Mouse (Mus musculus) subcutaneous adipose tissue, adult 2 months (tissue): Measurements from ENCODE around the gene Chchd5. TPM values are rescaled to one million over a fixed set of nuclear protein-coding genes. Genes with fewer than 3 reads are reported as not detected.

Source experiments
- polyA plus RNA-seq: library from polyadenylated mRNA; depleted of rRNA; stranded (reverse); fragments of >200 nt; gene quantifications from 2 replicates; pipeline ENCODE4 v1.2.3, GENCODE M21; 2012; ENCODE audit warnings: low replicate concordance; rRNA removed

The Chchd5 gene
- polyA plus RNA-seq: 29.6 and 30.6 TPM in 2 replicates

GRCm38 (mm10) chr2:129129412-129129929, at the start of gene Chchd5:
TSS of gene Chchd5 (plus strand) at chr2:129129700.

GRCm38 (mm10) chr2:129100784-129101310, 28.7 kb upstream of the Chchd5 start, which contains the start of gene Polr1b:
TSS of gene Polr1b (plus strand) at chr2:129100995.

Other genes starting within 250 kb of the Chchd5 start
- gene Zc3h8, start 185.6 kb upstream of the Chchd5 start, polyA plus RNA-seq: 1.8 and 2.0 TPM in 2 replicates
- 1.0 and 1.6 TPM in 2 replicates for gene Zc3h6, start 162.3 kb upstream of the Chchd5 start, polyA plus RNA-seq
- 3.7 and 5.5 TPM in 2 replicates for gene Gm10762, start 162.0 kb upstream of the Chchd5 start, polyA plus RNA-seq
- 0.08 and 0.09 TPM in 2 replicates for gene Vinac1, start 81.5 kb upstream of the Chchd5 start, polyA plus RNA-seq
- 7.8 and 12.2 TPM in 2 replicates for gene Ttl, start 63.8 kb upstream of the Chchd5 start, polyA plus RNA-seq
- gene Polr1b, start 28.7 kb upstream of the Chchd5 start, polyA plus RNA-seq: 20.7 and 37.3 TPM in 2 replicates
- gene Slc20a1, start 69.1 kb downstream of the Chchd5 start, polyA plus RNA-seq: 21.9 and 22.2 TPM in 2 replicates
- 0.16 and 1.4 TPM in 2 replicates for gene Ckap2l, start 167.5 kb downstream of the Chchd5 start, polyA plus RNA-seq
- gene Il1a, start 180.3 kb downstream of the Chchd5 start, polyA plus RNA-seq: 0.14 TPM in 1 of 2 replicates, not detected in the other
- 0.20 and 1.8 TPM in 2 replicates for gene Il1b, start 241.4 kb downstream of the Chchd5 start, polyA plus RNA-seq